26 mouse cellular contexts compared by ENCODE assay signal in the genomic region with DNA sequence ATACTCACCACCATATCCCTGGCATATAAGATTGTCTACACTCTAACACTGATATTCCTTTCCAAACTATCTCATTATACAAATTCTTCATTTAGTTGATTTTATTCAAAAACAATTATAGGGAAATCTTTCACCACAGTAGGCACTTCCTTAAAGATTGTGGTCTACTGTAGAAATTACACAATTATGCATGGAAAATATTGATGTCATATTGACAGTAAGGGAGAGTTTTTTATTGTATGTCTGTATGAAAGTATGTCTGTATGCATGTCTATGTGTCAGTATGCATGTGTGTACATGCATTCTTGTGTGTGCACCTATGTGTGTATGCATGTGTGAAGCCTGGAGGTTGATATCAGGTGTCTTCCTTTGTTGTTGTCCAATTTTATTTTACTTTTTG. TPM values are rescaled to one million over a fixed set of nuclear protein-coding genes. Genes with fewer than 3 reads are reported as not detected.
DNase-seq lines count a peak whose midpoint lies in the region; ATAC-seq and TF ChIP-seq lines count a peak whose summit lies in the region.
"Had no signal": no experiment of that assay in that cellular context is flagged by ENCODE, and none has a peak within 500 bp of the region (broad histone marks: within the 10 kb centered on the region; RNA-seq: fewer than 3 reads in every experiment).

No protein-coding gene starts in this region.

- peak overlapping the region; percentile 74 for H3K27ac ChIP-seq in bone marrow macrophage, adult 2 months (ENCODE audit: insufficient read depth, low read depth, low read length)
- no peak overlapping the region for H3K27ac ChIP-seq in forebrain, embryonic 12.5 days
- H3K27ac ChIP-seq in midbrain, embryonic 11.5 days (ENCODE audit: low read depth, low read length): no peak overlapping the region
- no peak overlapping the region for H3K27ac ChIP-seq in layer of hippocampus, adult 2 months
- H3K27ac ChIP-seq: embryonic facial prominence, embryonic 10.5 days; embryonic facial prominence, embryonic 12.5 days had no signal

- no peak overlapping the region for H3K9ac ChIP-seq in forebrain, embryonic 12.5 days
- no peak overlapping the region for H3K9ac ChIP-seq in midbrain, embryonic 11.5 days (ENCODE audit: low read length)
- H3K9ac ChIP-seq: embryonic facial prominence, embryonic 12.5 days had no signal

- no peak for TF ChIP-seq CTCF in bone marrow macrophage, adult 2 months (IDR thresholded peaks at IDR 0.05; ENCODE audit: low read depth, low read length)
- no peak for TF ChIP-seq CTCF in layer of hippocampus, adult 2 months (conservative IDR thresholded peaks at IDR 0.05)

- H3K36me3 ChIP-seq in forebrain, embryonic 12.5 days (replicated peaks): no peaks in the 10 kb centered on the region
- no peaks in the 10 kb centered on the region for H3K36me3 ChIP-seq in midbrain, embryonic 11.5 days (ENCODE audit: control insufficient read depth, insufficient read depth, low read length)
- H3K36me3 ChIP-seq: embryonic facial prominence, embryonic 10.5 days; embryonic facial prominence, embryonic 12.5 days; G1E had no signal

- H3K9me3 ChIP-seq in forebrain, embryonic 12.5 days: no peaks in the 10 kb centered on the region
- H3K9me3 ChIP-seq in midbrain, embryonic 11.5 days (ENCODE audit: control insufficient read depth, low read length): no peaks in the 10 kb centered on the region
- H3K9me3 ChIP-seq: embryonic facial prominence, embryonic 10.5 days; embryonic facial prominence, embryonic 12.5 days; G1E had no signal

- DNase-seq in midbrain, embryonic 11.5 days (ENCODE audit: low spot score, missing footprints): no peak
- no peak for DNase-seq in layer of hippocampus, adult 2 months (ENCODE audit: low spot score in 2 of 2)
- DNase-seq: adrenal gland, adult 2 months; adrenal gland, postnatal 14 days; adrenal gland, postnatal 36 days; B cell, adult 2 months; cerebellum, adult 11 months; cerebellum, adult 18-20 months; cerebellum, adult 8-10 months; cerebellum, adult 9-11 months; cerebellum, postnatal 14 days; cerebellum, postnatal 36 days had no signal

- H3K4me2 ChIP-seq in forebrain, embryonic 12.5 days: no peak overlapping the region
- no peak overlapping the region for H3K4me2 ChIP-seq in midbrain, embryonic 11.5 days
- H3K4me2 ChIP-seq: embryonic facial prominence, embryonic 12.5 days had no signal

- peak; percentile 85 for ATAC-seq in granulocyte monocyte progenitor cell, adult 5-6 weeks (replicated peaks; ENCODE audit: poor library complexity, severe bottlenecking)
- ATAC-seq in megakaryocyte progenitor cell, adult 5-6 weeks (replicated peaks; ENCODE audit: poor library complexity): peak; percentile 46
- ATAC-seq in forebrain, embryonic 12.5 days (ENCODE audit: low FRiP score): no peak
- no peak for ATAC-seq in midbrain, embryonic 11.5 days (ENCODE audit: low FRiP score)
- ATAC-seq: activated CD4-positive, CD25-positive, alpha-beta regulatory T cell, adult 4 months; CD4-positive, CD25-positive, alpha-beta regulatory T cell, adult 4 months; forebrain, embryonic 14.5 days; forebrain, embryonic 16.5 days; Patski had no signal

- no peaks in the 10 kb centered on the region for H3K27me3 ChIP-seq in forebrain, embryonic 12.5 days
- no peaks in the 10 kb centered on the region for H3K27me3 ChIP-seq in midbrain, embryonic 11.5 days (ENCODE audit: control insufficient read depth, insufficient read depth, low read length)
- H3K27me3 ChIP-seq: CH12.LX; embryonic facial prominence, embryonic 12.5 days had no signal

- TF ChIP-seq POLR2A in bone marrow macrophage, adult 2 months (IDR thresholded peaks at IDR 0.05; ENCODE audit: borderline replicate concordance, low read depth, low read length): no peak

- H3K4me1 ChIP-seq in bone marrow macrophage, adult 2 months (ENCODE audit: control insufficient read depth, insufficient read depth, low read length): peaks cover 34% of the 10 kb centered on the region
- no peaks in the 10 kb centered on the region for H3K4me1 ChIP-seq in forebrain, embryonic 12.5 days
- no peaks in the 10 kb centered on the region for H3K4me1 ChIP-seq in midbrain, embryonic 11.5 days (ENCODE audit: control insufficient read depth, insufficient read depth, low read length)
- H3K4me1 ChIP-seq: embryonic facial prominence, embryonic 10.5 days; embryonic facial prominence, embryonic 12.5 days had no signal

- H3K4me3 ChIP-seq in bone marrow macrophage, adult 2 months (ENCODE audit: insufficient read depth, low read length): no peak overlapping the region
- no peak overlapping the region for H3K4me3 ChIP-seq in forebrain, embryonic 12.5 days (replicated peaks)
- H3K4me3 ChIP-seq in midbrain, embryonic 11.5 days (ENCODE audit: low read depth, low read length): no peak overlapping the region
- H3K4me3 ChIP-seq in layer of hippocampus, adult 2 months: no peak overlapping the region
- H3K4me3 ChIP-seq: embryonic facial prominence, embryonic 10.5 days; embryonic facial prominence, embryonic 12.5 days had no signal

RNA-seq across cellular contexts. Expression of a gene that starts 10.1 kb away (rescaled TPM):
- polyA plus RNA-seq in bone marrow macrophage, adult 2 months (2012; ENCODE audit: insufficient read depth, insufficient read length, missing spikeins): 0.36 TPM in 1 of 2 replicates, not detected in the other
- total RNA-seq in granulocyte monocyte progenitor cell, adult 5-6 weeks (2014; fragmentation: Nextera tagmentation): not detected in 2 replicates
- total RNA-seq in granulocyte monocyte progenitor cell, adult 5-6 weeks (2017): not detected in 2 replicates
- total RNA-seq in megakaryocyte progenitor cell, adult 5-6 weeks (2015): not detected in 2 replicates
- 0.10 and 0.12 TPM in 2 replicates for total RNA-seq in megakaryocyte progenitor cell, adult 5-6 weeks (2017)
- polyA plus RNA-seq in forebrain, embryonic 12.5 days (2016; fragmentation: Nextera tagmentation; extraction: Ambion mirVana): 0.05 TPM in 1 of 2 replicates, not detected in the other
- polyA plus RNA-seq in midbrain, embryonic 11.5 days (2014; fragmentation: Nextera tagmentation; extraction: Ambion mirVana): 0.08 TPM in 1 of 2 replicates, not detected in the other
- total RNA-seq in layer of hippocampus, adult 2 months (2021): under 1 TPM; 0.10 to 0.18 TPM
- total RNA-seq: adrenal gland, adult 2 months; adrenal gland, postnatal 14 days had no signal
- polyA plus RNA-seq: activated CD4-positive, CD25-positive, alpha-beta regulatory T cell, adult 4 months; adrenal gland, adult 2 months; CD4-positive, CD25-positive, alpha-beta regulatory T cell, adult 4 months; embryonic facial prominence, embryonic 10.5 days; forebrain, embryonic 11.5 days; forebrain, embryonic 14.5 days; G1E had no signal

RNA-seq across cellular contexts. Expression of a gene that starts 44.8 kb away (rescaled TPM):
- 471 and 498 TPM in 2 replicates for polyA plus RNA-seq in bone marrow macrophage, adult 2 months (2012; ENCODE audit: insufficient read depth, insufficient read length, missing spikeins)
- total RNA-seq in granulocyte monocyte progenitor cell, adult 5-6 weeks (2014; fragmentation: Nextera tagmentation): 0.88 and 1.4 TPM in 2 replicates
- total RNA-seq in granulocyte monocyte progenitor cell, adult 5-6 weeks (2017): 0.82 and 1.1 TPM in 2 replicates
- 0.85 and 1.4 TPM in 2 replicates for total RNA-seq in megakaryocyte progenitor cell, adult 5-6 weeks (2015)
- 1.4 and 2.1 TPM in 2 replicates for total RNA-seq in megakaryocyte progenitor cell, adult 5-6 weeks (2017)
- 3.0 and 3.2 TPM in 2 replicates for polyA plus RNA-seq in forebrain, embryonic 12.5 days (2016; fragmentation: Nextera tagmentation; extraction: Ambion mirVana)
- polyA plus RNA-seq in midbrain, embryonic 11.5 days (2014; fragmentation: Nextera tagmentation; extraction: Ambion mirVana): 6.4 and 8.3 TPM in 2 replicates
- total RNA-seq in layer of hippocampus, adult 2 months (2021): 1 to 10 TPM; 3.4 to 4.1 TPM
- polyA plus RNA-seq: G1E had no signal

Comparison
In these comparisons a context has a peak if more than half of its experiments do, and no peak if none do; other contexts are left out.
1. ATAC-seq: peak in granulocyte monocyte progenitor cell, adult 5-6 weeks (single experiment) and megakaryocyte progenitor cell, adult 5-6 weeks (single experiment); none in forebrain, embryonic 12.5 days (single experiment) and midbrain, embryonic 11.5 days (single experiment).